Mouse (Mus musculus): ENCODE measurements around the gene Man1a. TPM values are rescaled to one million over a fixed set of nuclear protein-coding genes. Genes with fewer than 3 reads are reported as not detected.

Gene Man1a
- total RNA-seq, 2 experiments from 2014 or later, result 15.4 to 18.1 TPM

- intact Hi-C loops (cut with DNase I; ENCODE audit: low total_unique reads), result no loop called here
- no peak for DNase-seq
Observed at GRCm38 (mm10) chr10:54063551-54064260, 12.7 kb downstream of the Man1a start.

GRCm38 (mm10) chr10:54062835-54063234 lies 13.6 kb downstream of the Man1a start:
- no peak for DNase-seq
- intact Hi-C loops (cut with DNase I; ENCODE audit: low total_unique reads), result no loop called here

GRCm38 (mm10) chr10:54061159-54061558 lies 15.2 kb downstream of the Man1a start:
- intact Hi-C loops (cut with DNase I; ENCODE audit: low total_unique reads), result no loop called here

GRCm38 (mm10) chr10:54060587-54060986 lies 15.8 kb downstream of the Man1a start:
- DNase-seq, result no peak
- intact Hi-C loops (cut with DNase I; ENCODE audit: low total_unique reads), result no loop called here

More at GRCm38 (mm10) chr10:54061159-54061558, 15.2 kb downstream of the Man1a start:
- DNase-seq, result no peak

- intact Hi-C loops (cut with DNase I; ENCODE audit: low total_unique reads), result no loop called here
Observed at GRCm38 (mm10) chr10:54059679-54060249, 16.6 kb downstream of the Man1a start.

GRCm38 (mm10) chr10:54059092-54059496 lies 17.3 kb downstream of the Man1a start:
- no peak for DNase-seq
- intact Hi-C loops (cut with DNase I; ENCODE audit: low total_unique reads), result no loop called here

More at GRCm38 (mm10) chr10:54059679-54060249, 16.6 kb downstream of the Man1a start:
- no peak for DNase-seq

GRCm38 (mm10) chr10:54058657-54059056 lies 17.8 kb downstream of the Man1a start:
- intact Hi-C loops (cut with DNase I; ENCODE audit: low total_unique reads), result no loop called here
- DNase-seq, result no peak

- DNase-seq, result no peak
- intact Hi-C loops (cut with DNase I; ENCODE audit: low total_unique reads), result no loop called here
Observed at GRCm38 (mm10) chr10:54054188-54054587, 22.2 kb downstream of the Man1a start.

GRCm38 (mm10) chr10:54047885-54048284 lies 28.5 kb downstream of the Man1a start:
- intact Hi-C loops (cut with DNase I; ENCODE audit: low total_unique reads), result no loop called here
- no peak for DNase-seq

- intact Hi-C loops (cut with DNase I; ENCODE audit: low total_unique reads), result no loop called here
- no peak for DNase-seq
Observed at GRCm38 (mm10) chr10:54043358-54043757, 33.1 kb downstream of the Man1a start.

- intact Hi-C loops (cut with DNase I; ENCODE audit: low total_unique reads), result no loop called here
- no peak for DNase-seq
Observed at GRCm38 (mm10) chr10:54042212-54042840, 34.1 kb downstream of the Man1a start.

- no peak for DNase-seq
- intact Hi-C loops (cut with DNase I; ENCODE audit: low total_unique reads), result no loop called here
Observed at GRCm38 (mm10) chr10:54040261-54041165, 35.9 kb downstream of the Man1a start.

- intact Hi-C loops (cut with DNase I; ENCODE audit: low total_unique reads), result no loop called here
Observed at GRCm38 (mm10) chr10:54039754-54040153, 36.7 kb downstream of the Man1a start.

GRCm38 (mm10) chr10:54038734-54039133 lies 37.7 kb downstream of the Man1a start:
- intact Hi-C loops (cut with DNase I; ENCODE audit: low total_unique reads), result no loop called here
- no peak for DNase-seq

More at GRCm38 (mm10) chr10:54039754-54040153, 36.7 kb downstream of the Man1a start:
- DNase-seq, result no peak

GRCm38 (mm10) chr10:54038180-54038579 lies 38.2 kb downstream of the Man1a start:
- intact Hi-C loops (cut with DNase I; ENCODE audit: low total_unique reads), result no loop called here

GRCm38 (mm10) chr10:54037348-54038010 lies 38.9 kb downstream of the Man1a start:
- intact Hi-C loops (cut with DNase I; ENCODE audit: low total_unique reads), result no loop called here
- DNase-seq, result no peak

More at GRCm38 (mm10) chr10:54038180-54038579, 38.2 kb downstream of the Man1a start:
- DNase-seq, result no peak

GRCm38 (mm10) chr10:54035586-54035985 lies 40.8 kb downstream of the Man1a start:
- intact Hi-C loops (cut with DNase I; ENCODE audit: low total_unique reads), result no loop called here
- no peak for DNase-seq

- intact Hi-C loops (cut with DNase I; ENCODE audit: low total_unique reads), result no loop called here
- no peak for DNase-seq
Observed at GRCm38 (mm10) chr10:54034779-54035178, 41.6 kb downstream of the Man1a start.

Data from gastrocnemius, postnatal 14 days (tissue).